Mouse (Mus musculus): ENCODE results near the gene Dennd4c.

DNA sequence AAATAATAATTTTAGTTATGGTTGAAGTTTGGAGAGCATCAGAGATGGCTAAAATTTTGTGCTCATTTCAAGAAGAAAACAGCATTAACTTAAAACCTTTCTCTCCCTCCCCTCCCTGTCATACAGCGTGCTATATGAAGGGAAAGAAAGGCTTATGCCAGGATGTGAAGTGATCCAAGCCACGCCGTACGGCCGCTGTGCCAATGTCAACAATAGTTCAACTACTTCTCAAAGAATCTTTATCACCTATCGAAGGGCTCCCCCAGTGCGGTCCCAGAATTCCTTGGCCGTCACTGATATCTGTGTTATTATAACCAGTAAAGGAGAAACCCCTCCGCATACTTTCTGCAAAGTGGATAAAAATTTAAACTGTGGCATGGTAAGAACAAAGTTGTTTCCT, 29.2 kb downstream of the Dennd4c start:
- TF ChIP-seq E2F4 (IDR thresholded peaks at IDR 0.05; ENCODE audit: insufficient read depth) (no peak), POLR2A (IDR thresholded peaks at IDR 0.05; ENCODE audit: insufficient read length, low read depth) (no peak)

Data from myocyte (in vitro differentiated cells).